Mouse (Mus musculus): Measurements from ENCODE around the gene Jak1. TPM values are rescaled to one million over a fixed set of nuclear protein-coding genes. Genes with fewer than 3 reads are reported as not detected.

Jak1 gene
- total and polyA plus RNA-seq, 2 experiments from 2014 or later: 68.7 to 71.1 TPM

DNA sequence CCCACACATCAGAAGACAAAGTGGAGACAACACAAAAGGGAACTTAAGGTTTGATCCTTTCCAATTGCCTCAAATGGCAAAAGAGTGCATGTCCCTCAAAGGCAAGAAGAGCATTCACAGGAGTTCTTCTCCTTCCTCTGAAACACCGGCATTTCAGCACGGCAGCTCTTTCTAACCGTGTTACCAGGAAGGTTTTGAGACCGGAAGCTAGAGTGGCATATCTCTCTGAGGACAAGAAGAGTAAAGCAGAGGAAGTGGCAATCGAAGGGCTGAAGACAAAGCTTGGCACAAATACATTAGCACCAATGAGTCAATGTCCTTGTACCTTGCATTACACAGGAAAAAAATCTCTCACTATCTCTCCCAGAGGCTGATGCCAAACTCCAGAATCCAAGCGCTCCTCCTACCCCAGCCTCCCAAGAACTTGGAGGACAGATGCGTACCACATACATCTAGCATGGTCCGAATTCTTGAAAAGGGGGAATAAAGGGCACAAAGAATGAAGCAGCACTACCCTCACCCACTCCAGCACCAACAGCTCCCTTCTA, 4.3 kb downstream of the Jak1 start:
- H3K9ac ChIP-seq: no peak overlapping the region
- no peaks in the 10 kb centered on the region for H3K4me1 ChIP-seq (ENCODE audit: insufficient read depth)
- no peak overlapping the region for H3K4me3 ChIP-seq (ENCODE audit: low read depth, low read length)
- ATAC-seq: no peak
- DNase-seq: no peak
- no peaks in the 10 kb centered on the region for H3K27me3 ChIP-seq (ENCODE audit: insufficient read depth, low read length)
- 92% methylated on average over 8 of the region's 8 CpGs for whole genome bisulfite sequencing
- no peaks in the 10 kb centered on the region for H3K9me3 ChIP-seq (ENCODE audit: low read length)
- no peak overlapping the region for H3K27ac ChIP-seq (ENCODE audit: low read depth, low read length)
- no peaks in the 10 kb centered on the region for H3K36me3 ChIP-seq (ENCODE audit: insufficient read depth)
- H3K4me2 ChIP-seq (ENCODE audit: low read depth): no peak overlapping the region
- TF ChIP-seq CTCF (IDR thresholded peaks at IDR 0.05; ENCODE audit: low read depth): no peak

GRCm38 (mm10) chr4:101256526-101257210, 8.4 kb downstream of the Jak1 start:
- no peak overlapping the region for H3K4me2 ChIP-seq (ENCODE audit: low read depth)
- H3K27ac ChIP-seq (ENCODE audit: low read depth, low read length): no peak overlapping the region
- 79% methylated on average over 3 of the region's 3 CpGs for WGBS
- ATAC-seq: no peak
- H3K9me3 ChIP-seq (ENCODE audit: low read length): no peaks in the 10 kb centered on the region
- no peak overlapping the region for H3K4me3 ChIP-seq (ENCODE audit: low read depth, low read length)
- H3K4me1 ChIP-seq (ENCODE audit: insufficient read depth): no peaks in the 10 kb centered on the region
- H3K9ac ChIP-seq: no peak overlapping the region
- no peaks in the 10 kb centered on the region for H3K36me3 ChIP-seq (ENCODE audit: insufficient read depth)
- DNase-seq: no peak
- H3K27me3 ChIP-seq (ENCODE audit: insufficient read depth, low read length): no peaks in the 10 kb centered on the region
- no peak for TF ChIP-seq CTCF (IDR thresholded peaks at IDR 0.05; ENCODE audit: low read depth)

GRCm38 (mm10) chr4:101254606-101255349, 10.3 kb downstream of the Jak1 start:
- no peaks in the 10 kb centered on the region for H3K27me3 ChIP-seq (ENCODE audit: insufficient read depth, low read length)
- no peak overlapping the region for H3K27ac ChIP-seq (ENCODE audit: low read depth, low read length)
- DNase-seq (no peak), ATAC-seq (no peak)
- no peak for TF ChIP-seq CTCF (IDR thresholded peaks at IDR 0.05; ENCODE audit: low read depth)
- H3K9me3 ChIP-seq (ENCODE audit: low read length): no peaks in the 10 kb centered on the region
- H3K4me1 ChIP-seq (ENCODE audit: insufficient read depth): no peaks in the 10 kb centered on the region
- H3K4me3 ChIP-seq (ENCODE audit: low read depth, low read length): no peak overlapping the region
- no peak overlapping the region for H3K4me2 ChIP-seq (ENCODE audit: low read depth)
- WGBS: 89% methylated on average over 8 of the region's 8 CpGs
- H3K9ac ChIP-seq: no peak overlapping the region
- H3K36me3 ChIP-seq (ENCODE audit: insufficient read depth): no peaks in the 10 kb centered on the region

DNA sequence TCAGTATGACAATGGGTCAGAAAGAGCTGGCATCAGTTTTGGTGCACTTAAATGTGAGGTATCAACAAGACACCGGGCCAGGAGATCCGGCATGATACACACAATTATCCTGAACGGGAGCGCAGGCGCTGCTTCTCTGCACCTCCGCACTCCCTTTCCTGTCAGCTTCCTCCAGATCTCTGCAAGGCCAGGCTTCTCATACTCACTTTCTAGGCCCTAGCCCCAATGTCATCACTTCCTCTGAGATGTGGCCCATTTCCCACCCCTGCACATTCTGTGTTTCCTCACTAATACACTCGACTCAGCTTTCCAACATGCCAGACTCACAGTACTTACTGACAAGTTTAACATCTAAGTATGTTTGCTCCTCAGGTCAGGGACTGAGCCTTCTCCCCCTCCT, 11.1 kb downstream of the Jak1 start:
- no peaks in the 10 kb centered on the region for H3K9me3 ChIP-seq (ENCODE audit: low read length)
- no peak overlapping the region for H3K27ac ChIP-seq (ENCODE audit: low read depth, low read length)
- no peaks in the 10 kb centered on the region for H3K27me3 ChIP-seq (ENCODE audit: insufficient read depth, low read length)
- DNase-seq (no peak), ATAC-seq (no peak)
- H3K36me3 ChIP-seq (ENCODE audit: insufficient read depth): no peaks in the 10 kb centered on the region
- no peak overlapping the region for H3K4me2 ChIP-seq (ENCODE audit: low read depth)
- no peaks in the 10 kb centered on the region for H3K4me1 ChIP-seq (ENCODE audit: insufficient read depth)
- no peak overlapping the region for H3K4me3 ChIP-seq (ENCODE audit: low read depth, low read length)
- no peak overlapping the region for H3K9ac ChIP-seq
- no peak for TF ChIP-seq CTCF (IDR thresholded peaks at IDR 0.05; ENCODE audit: low read depth)
- WGBS: 87% methylated on average over 7 of the region's 7 CpGs

- Histone ChIP-seq H3K27ac (ENCODE audit: low read depth, low read length) (no peak overlapping the region), H3K4me1 (ENCODE audit: insufficient read depth) (no peaks in the 10 kb centered on the region), H3K36me3 (ENCODE audit: insufficient read depth) (no peaks in the 10 kb centered on the region), H3K9ac (no peak overlapping the region), H3K27me3 (ENCODE audit: insufficient read depth, low read length) (no peaks in the 10 kb centered on the region), H3K9me3 (ENCODE audit: low read length) (no peaks in the 10 kb centered on the region), H3K4me2 (ENCODE audit: low read depth) (no peak overlapping the region), H3K4me3 (ENCODE audit: low read depth, low read length) (no peak overlapping the region)
- ATAC-seq (no peak), DNase-seq (no peak)
- no peak for TF ChIP-seq CTCF (IDR thresholded peaks at IDR 0.05; ENCODE audit: low read depth)
- WGBS: 67% methylated on average over 13 of the region's 13 CpGs
These were observed 12.1 kb downstream of the Jak1 start for GRCm38 (mm10) chr4:101252781-101253622.

GRCm38 (mm10) chr4:101252016-101252415, 13.1 kb downstream of the Jak1 start:
- TF ChIP-seq CTCF (IDR thresholded peaks at IDR 0.05; ENCODE audit: low read depth): no peak
- no peak overlapping the region for H3K4me2 ChIP-seq (ENCODE audit: low read depth)
- H3K27ac ChIP-seq (ENCODE audit: low read depth, low read length): no peak overlapping the region
- H3K4me1 ChIP-seq (ENCODE audit: insufficient read depth): no peaks in the 10 kb centered on the region
- no peaks in the 10 kb centered on the region for H3K36me3 ChIP-seq (ENCODE audit: insufficient read depth)
- no peak overlapping the region for H3K9ac ChIP-seq
- no peak for DNase-seq
- no peaks in the 10 kb centered on the region for H3K27me3 ChIP-seq (ENCODE audit: insufficient read depth, low read length)
- H3K9me3 ChIP-seq (ENCODE audit: low read length): no peaks in the 10 kb centered on the region
- H3K4me3 ChIP-seq (ENCODE audit: low read depth, low read length): no peak overlapping the region
- no peak for ATAC-seq

Data from forebrain, postnatal 0 days (tissue).